Mouse (Mus musculus): ENCODE measurements at regions not wholly inside any gene's neighbourhood (a gene's known extent, or its start where the extent isn't known, plus 50 kb on each side); places are given as distances from the start of the nearest gene placed in this dataset.
"Not testable (repeated sequence)": the region's sequence is repeated elsewhere in the genome, so short reads cannot be mapped to it uniquely, and the experiment has no call there.

DNA sequence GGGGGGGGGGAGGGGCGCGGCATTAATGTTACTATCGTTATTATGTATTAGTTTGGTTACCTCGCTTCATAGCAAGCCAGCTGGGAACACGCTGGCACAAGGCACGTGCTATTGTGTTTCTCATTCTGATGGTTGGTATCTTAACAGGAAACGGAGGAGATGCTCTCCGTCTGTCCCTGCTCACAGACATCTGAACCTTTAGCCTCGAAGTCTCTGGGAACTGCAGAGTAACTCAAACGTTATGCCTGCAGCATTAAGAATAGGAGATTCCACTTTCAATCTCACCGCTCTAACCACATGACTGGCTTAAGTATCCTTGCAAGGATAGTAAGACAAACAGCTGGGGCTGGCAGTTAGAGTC, 80.0 kb downstream of the Nfkbiz start:
- TF ChIP-seq POLR2A (IDR thresholded peaks at IDR 0.05; ENCODE audit: borderline replicate concordance, low read depth, low read length), result no peak
- no peak for TF ChIP-seq CTCF (IDR thresholded peaks at IDR 0.05; ENCODE audit: low read depth, low read length)
- H3K4me3 ChIP-seq (ENCODE audit: insufficient read depth, low read length), result no peak overlapping the region
- peaks cover 21% of the 10 kb centered on the region for H3K4me1 ChIP-seq (ENCODE audit: control insufficient read depth, insufficient read depth, low read length)
- H3K27ac ChIP-seq (ENCODE audit: insufficient read depth, low read depth, low read length), result no peak overlapping the region

DNA sequence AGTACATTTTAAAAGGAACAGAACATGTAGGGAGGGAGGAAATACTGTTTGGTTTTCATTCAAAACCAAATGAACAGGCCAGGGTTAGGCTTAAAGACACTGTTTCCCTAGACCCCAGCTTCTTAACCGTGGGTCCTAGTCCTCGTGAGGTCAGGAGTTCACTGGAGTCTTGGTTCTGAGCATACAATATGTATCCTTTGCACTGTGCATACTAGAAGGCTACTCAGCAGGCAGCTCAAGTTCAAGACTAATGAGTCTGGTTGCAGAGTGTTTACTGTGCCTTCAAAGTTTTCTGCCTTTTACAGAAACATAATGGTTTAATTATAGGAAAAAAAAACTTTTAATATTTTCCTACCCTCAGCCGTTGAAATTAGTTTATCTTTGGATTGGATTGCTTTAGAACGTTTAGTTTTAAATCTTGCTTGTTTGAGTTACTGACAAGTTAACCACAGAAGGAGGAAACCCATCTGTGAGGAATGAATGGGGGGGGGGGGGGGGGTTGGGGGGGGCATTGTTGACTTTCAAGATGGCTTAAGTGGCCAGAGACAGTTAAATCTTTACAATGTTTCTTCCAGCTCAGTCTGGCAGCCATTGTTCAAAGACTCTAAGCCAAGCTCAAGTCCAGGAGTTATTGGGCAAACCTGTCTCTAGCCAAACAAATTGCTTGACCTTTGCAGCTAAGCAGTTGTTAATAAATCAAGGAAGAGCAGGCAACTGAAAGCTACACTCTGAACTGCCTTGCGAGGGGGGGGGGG, 80.6 kb downstream of the Nfkbiz start:
- Histone ChIP-seq H3K4me3 (ENCODE audit: insufficient read depth, low read length) (no peak overlapping the region), H3K4me1 (ENCODE audit: control insufficient read depth, insufficient read depth, low read length) (peaks cover 25% of the 10 kb centered on the region), H3K27ac (ENCODE audit: insufficient read depth, low read depth, low read length) (no peak overlapping the region)
- TF ChIP-seq POLR2A (IDR thresholded peaks at IDR 0.05; ENCODE audit: borderline replicate concordance, low read depth, low read length) (no peak), CTCF (IDR thresholded peaks at IDR 0.05; ENCODE audit: low read depth, low read length) (no peak)

DNA sequence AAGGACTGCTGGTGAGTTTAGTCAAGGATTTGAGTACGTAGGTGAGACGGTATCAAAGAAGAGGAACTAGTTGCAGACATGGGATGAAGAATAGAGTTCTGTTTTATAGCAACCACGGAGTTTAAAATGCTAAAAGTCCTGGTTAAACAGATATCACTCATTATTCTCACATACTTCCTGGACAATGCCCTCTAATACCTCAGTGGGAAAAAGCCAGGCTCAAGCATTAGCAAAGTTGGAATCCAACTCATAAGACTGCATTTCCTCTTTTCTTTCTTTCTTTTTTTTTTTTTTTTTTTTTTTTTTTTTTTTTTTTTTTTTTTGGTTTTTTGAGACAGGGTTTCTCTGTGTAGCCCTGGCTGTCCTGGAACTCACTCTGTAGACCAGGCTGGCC, 81.3 kb downstream of the Nfkbiz start:
- H3K27ac ChIP-seq (ENCODE audit: insufficient read depth, low read depth, low read length); H3K4me3 ChIP-seq (ENCODE audit: insufficient read depth, low read length): not testable (repeated sequence)
- H3K4me1 ChIP-seq (ENCODE audit: control insufficient read depth, insufficient read depth, low read length), result peaks cover 25% of the 10 kb centered on the region

DNA sequence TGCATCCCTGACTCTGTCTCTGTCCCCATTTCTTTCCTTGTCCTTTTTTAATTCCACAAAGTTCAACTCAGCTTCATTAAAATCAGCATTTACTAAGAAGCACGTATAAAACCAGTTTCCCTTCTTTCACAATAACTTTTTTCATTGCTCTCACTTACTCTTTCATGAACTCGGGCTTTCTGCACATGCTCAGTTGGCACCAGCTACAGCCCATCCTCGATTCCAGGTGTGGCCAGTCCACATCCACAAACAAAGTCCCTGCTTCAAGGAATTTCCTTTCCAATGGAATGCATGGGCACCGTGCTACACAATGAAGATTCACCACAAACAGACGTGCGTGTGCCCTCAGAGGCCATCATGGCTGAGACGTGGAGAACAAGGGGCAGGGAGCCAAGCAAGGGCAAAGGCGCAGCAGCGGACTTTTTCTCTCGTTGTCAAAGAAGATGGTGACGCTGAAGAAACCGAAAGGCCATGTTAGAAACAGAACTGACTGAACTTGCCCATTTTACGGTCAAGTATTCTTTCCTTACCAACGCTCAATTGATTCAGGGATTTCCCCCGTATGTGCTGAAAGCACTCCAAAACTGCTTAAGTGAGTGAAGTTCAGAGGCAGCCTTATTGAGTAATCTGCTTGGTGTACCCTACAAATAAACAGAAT, 81.8 kb downstream of the Nfkbiz start:
- H3K4me3 ChIP-seq (ENCODE audit: insufficient read depth, low read length), result no peak overlapping the region
- no peak overlapping the region for H3K27ac ChIP-seq (ENCODE audit: insufficient read depth, low read depth, low read length)
- TF ChIP-seq POLR2A (IDR thresholded peaks at IDR 0.05; ENCODE audit: borderline replicate concordance, low read depth, low read length) (no peak), CTCF (IDR thresholded peaks at IDR 0.05; ENCODE audit: low read depth, low read length) (no peak)
- peaks cover 25% of the 10 kb centered on the region for H3K4me1 ChIP-seq (ENCODE audit: control insufficient read depth, insufficient read depth, low read length)

DNA sequence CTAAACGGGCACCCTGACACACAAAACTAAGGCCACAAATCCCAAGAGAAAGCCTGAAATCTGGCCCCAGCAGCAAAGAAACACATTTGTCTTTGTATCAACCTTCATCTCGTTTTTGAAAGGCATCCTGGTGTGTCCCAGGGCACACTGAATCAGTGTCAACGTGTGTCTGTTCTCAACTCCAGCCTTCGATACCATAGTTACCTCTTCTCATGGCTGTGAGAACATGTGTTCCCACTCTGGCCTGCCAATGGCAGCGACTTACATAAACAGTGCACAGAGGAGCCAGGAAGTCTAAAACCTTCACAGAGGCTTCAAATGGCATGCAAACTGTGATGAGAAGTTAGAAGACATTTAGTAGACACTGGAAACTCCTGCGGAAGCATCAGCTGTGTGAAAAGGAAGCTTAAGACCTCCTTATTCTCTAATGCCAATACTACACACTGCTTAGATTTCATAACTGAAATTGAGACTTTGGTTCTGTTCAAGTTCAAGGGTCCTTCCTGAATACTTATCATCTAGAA, 83.3 kb downstream of the Nfkbiz start:
- H3K4me3 ChIP-seq (ENCODE audit: insufficient read depth, low read length), result no peak overlapping the region
- no peak overlapping the region for H3K27ac ChIP-seq (ENCODE audit: insufficient read depth, low read depth, low read length)
- H3K4me1 ChIP-seq (ENCODE audit: control insufficient read depth, insufficient read depth, low read length), result peaks cover 28% of the 10 kb centered on the region
- TF ChIP-seq POLR2A (IDR thresholded peaks at IDR 0.05; ENCODE audit: borderline replicate concordance, low read depth, low read length) (no peak), CTCF (IDR thresholded peaks at IDR 0.05; ENCODE audit: low read depth, low read length) (no peak)

DNA sequence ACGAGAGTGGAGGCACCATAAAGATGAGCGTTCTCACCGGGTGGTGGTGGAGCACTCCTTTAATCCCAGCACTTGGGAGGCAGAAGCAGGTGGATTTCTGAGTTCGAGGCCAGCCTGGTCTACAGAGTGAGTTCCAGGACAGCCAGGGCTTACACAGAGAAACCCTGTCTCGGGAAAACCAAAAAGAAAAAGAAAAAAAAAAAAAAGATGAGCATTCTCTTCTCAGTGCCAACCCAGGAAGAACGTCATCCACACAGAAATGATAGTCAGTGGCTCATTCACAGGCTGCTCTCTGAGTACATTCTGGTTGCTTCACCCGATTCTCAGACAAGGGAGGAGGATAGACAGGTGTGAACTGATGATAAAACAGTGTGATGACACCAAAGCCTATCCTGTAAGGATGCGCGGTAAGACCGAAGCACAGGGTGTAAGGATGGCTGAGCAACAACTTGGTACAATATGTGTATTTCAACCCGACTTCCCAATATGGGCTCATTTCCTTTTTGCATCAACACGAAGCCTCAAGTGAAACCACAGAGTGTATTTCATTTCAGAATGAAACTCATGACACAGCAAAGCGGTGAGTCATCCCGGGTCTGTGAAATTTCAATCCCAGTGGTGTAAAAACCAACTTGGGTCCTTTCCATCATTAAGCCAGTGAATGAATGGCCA, 84.5 kb downstream of the Nfkbiz start:
- H3K4me3 ChIP-seq (ENCODE audit: insufficient read depth, low read length), result peak overlapping the region; percentile 65
- no peak for TF ChIP-seq CTCF (IDR thresholded peaks at IDR 0.05; ENCODE audit: low read depth, low read length)
- no peak for TF ChIP-seq POLR2A (IDR thresholded peaks at IDR 0.05; ENCODE audit: borderline replicate concordance, low read depth, low read length)
- peak overlapping the region; percentile 83 for H3K27ac ChIP-seq (ENCODE audit: insufficient read depth, low read depth, low read length)
- H3K4me1 ChIP-seq (ENCODE audit: control insufficient read depth, insufficient read depth, low read length), result peaks cover 31% of the 10 kb centered on the region

DNA sequence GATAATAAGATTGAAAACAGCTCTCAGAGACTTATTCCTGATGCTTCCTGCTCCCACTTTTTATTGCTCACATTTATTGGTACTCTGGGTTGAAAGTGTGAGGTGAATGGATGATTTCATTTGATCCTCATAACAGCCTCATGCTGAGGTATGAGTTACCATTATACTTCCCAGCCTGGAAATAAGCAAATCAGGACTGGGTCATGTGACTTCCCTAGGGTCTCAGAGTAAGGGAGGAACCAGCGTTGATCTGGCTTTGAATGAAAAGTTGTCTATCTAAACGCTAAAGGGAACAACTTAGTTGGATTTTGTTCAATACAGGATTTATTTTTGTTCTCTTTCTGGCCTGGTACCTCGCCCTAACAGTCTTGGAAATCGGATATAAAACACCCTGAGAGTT, 85.3 kb downstream of the Nfkbiz start:
- Histone ChIP-seq H3K4me1 (ENCODE audit: control insufficient read depth, insufficient read depth, low read length) (peaks cover 38% of the 10 kb centered on the region), H3K27ac (ENCODE audit: insufficient read depth, low read depth, low read length) (no peak overlapping the region), H3K4me3 (ENCODE audit: insufficient read depth, low read length) (no peak overlapping the region)
- TF ChIP-seq CTCF (IDR thresholded peaks at IDR 0.05; ENCODE audit: low read depth, low read length), result no peak
- no peak for TF ChIP-seq POLR2A (IDR thresholded peaks at IDR 0.05; ENCODE audit: borderline replicate concordance, low read depth, low read length)

DNA sequence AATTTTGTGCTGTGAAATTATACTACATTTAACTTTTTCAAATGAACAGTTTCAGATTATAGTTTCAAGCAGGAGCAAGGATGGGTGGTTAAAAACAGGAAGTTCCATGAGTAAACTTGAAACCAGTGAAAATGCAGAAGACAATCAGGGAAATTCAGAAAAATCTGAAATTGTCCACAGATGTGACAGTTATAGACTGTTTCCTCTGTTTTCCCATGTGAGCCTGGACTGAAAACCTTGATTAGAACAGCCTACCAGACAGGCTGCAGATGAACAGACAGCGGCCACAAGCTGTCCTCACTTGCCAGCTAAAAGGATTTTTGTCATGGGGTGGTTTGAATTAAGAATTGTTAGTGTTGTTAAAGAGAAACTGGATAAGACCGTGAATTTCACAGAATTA, 91.4 kb downstream of the Nfkbiz start:
- H3K4me3 ChIP-seq (ENCODE audit: insufficient read depth, low read length), result peak overlapping the region; percentile 54
- peak overlapping the region; percentile 88 for H3K27ac ChIP-seq (ENCODE audit: insufficient read depth, low read depth, low read length)
- H3K4me1 ChIP-seq (ENCODE audit: control insufficient read depth, insufficient read depth, low read length), result peaks cover 26% of the 10 kb centered on the region
- TF ChIP-seq POLR2A (IDR thresholded peaks at IDR 0.05; ENCODE audit: borderline replicate concordance, low read depth, low read length) (no peak), CTCF (IDR thresholded peaks at IDR 0.05; ENCODE audit: low read depth, low read length) (no peak)

DNA sequence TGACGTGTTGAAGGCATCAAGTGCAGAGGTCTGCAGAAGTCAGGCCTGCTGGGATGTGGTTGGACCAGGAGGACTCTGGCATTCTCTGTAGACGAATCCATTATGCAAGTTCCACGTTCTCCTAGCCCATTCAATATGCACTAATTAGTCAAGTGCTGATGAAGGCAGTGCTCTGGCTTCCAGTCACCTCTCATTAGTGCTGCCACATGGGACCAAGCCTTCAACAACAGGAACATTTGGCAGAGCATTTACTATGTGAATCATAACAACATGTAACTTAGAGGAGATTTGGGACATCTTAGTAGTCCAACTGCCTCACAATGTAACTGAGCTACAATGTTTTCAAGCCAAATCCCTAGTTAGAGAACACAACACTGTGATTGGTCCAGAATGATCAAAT, 92.5 kb downstream of the Nfkbiz start:
- Histone ChIP-seq H3K27ac (ENCODE audit: insufficient read depth, low read depth, low read length) (no peak overlapping the region), H3K4me1 (ENCODE audit: control insufficient read depth, insufficient read depth, low read length) (peaks cover 26% of the 10 kb centered on the region), H3K4me3 (ENCODE audit: insufficient read depth, low read length) (no peak overlapping the region)
- TF ChIP-seq CTCF (IDR thresholded peaks at IDR 0.05; ENCODE audit: low read depth, low read length), result no peak
- no peak for TF ChIP-seq POLR2A (IDR thresholded peaks at IDR 0.05; ENCODE audit: borderline replicate concordance, low read depth, low read length)

DNA sequence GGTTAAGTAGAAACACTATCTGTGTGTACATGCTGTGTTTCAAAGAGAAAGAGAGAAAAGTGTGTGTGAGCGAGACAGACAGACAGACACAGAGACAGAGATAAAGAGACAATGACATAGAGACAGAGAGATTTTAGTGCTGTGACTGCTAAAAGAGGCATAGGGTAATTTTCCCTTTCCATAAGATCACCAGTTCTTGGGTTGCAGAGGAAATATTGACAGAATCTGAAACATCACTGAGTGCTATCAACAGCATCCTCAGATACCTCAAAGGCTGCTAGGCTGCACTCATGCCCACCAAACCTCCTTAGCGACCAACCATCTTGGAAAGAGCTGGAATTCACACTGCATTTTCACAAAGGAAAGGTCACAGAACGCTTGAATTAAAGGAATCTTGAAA, 93.6 kb downstream of the Nfkbiz start:
- H3K27ac ChIP-seq (ENCODE audit: insufficient read depth, low read depth, low read length), result no peak overlapping the region
- H3K4me1 ChIP-seq (ENCODE audit: control insufficient read depth, insufficient read depth, low read length), result peaks cover 23% of the 10 kb centered on the region
- no peak for TF ChIP-seq POLR2A (IDR thresholded peaks at IDR 0.05; ENCODE audit: borderline replicate concordance, low read depth, low read length)
- no peak for TF ChIP-seq CTCF (IDR thresholded peaks at IDR 0.05; ENCODE audit: low read depth, low read length)
- H3K4me3 ChIP-seq (ENCODE audit: insufficient read depth, low read length), result no peak overlapping the region

All from bone marrow macrophage, adult 2 months (primary cell).